Mouse (Mus musculus): ENCODE data around the gene Ak7. TPM values are rescaled to one million over a fixed set of nuclear protein-coding genes. Genes with fewer than 3 reads are reported as not detected.

Ak7 gene
- polyA plus RNA-seq, 1 experiment: 0.02 TPM

- Histone ChIP-seq H3K79me2 (ENCODE audit: control insufficient read depth, insufficient read depth) (no peaks in the 10 kb centered on the region), H3K27me3 (ENCODE audit: control insufficient read depth, insufficient read depth, insufficient read length) (peaks cover 4% of the 10 kb centered on the region), H3K4me2 (ENCODE audit: low read depth) (no peak overlapping the region), H3ac (ENCODE audit: control insufficient read depth, insufficient read length) (no peak overlapping the region), H3K4me3 (no peak overlapping the region), H3K36me3 (ENCODE audit: control insufficient read depth, insufficient read depth) (no peaks in the 10 kb centered on the region)
- TF ChIP-seq TCF12 (IDR thresholded peaks at IDR 0.05; ENCODE audit: insufficient read depth, poor library complexity, severe bottlenecking): no peak
- no peak for TF ChIP-seq USF1 (IDR thresholded peaks at IDR 0.05; ENCODE audit: low read depth)
- TF ChIP-seq E2F4 (IDR thresholded peaks at IDR 0.05; ENCODE audit: insufficient read depth): no peak
- no peak for TF ChIP-seq MYOG (IDR thresholded peaks at IDR 0.05; ENCODE audit: control insufficient read depth in 1 of 3, insufficient read depth in 1 of 3, insufficient read length in 2 of 3, low read depth in 2 of 3)
- TF ChIP-seq CEBPB (IDR thresholded peaks at IDR 0.05; ENCODE audit: insufficient read depth, poor library complexity, severe bottlenecking): no peak
- TF ChIP-seq SRF (IDR thresholded peaks at IDR 0.05; ENCODE audit: control insufficient read depth, insufficient read length, low read depth): no peak
- no peak for TF ChIP-seq POLR2A (IDR thresholded peaks at IDR 0.05; ENCODE audit: insufficient read length, low read depth)
- TF ChIP-seq MYOD1 (IDR thresholded peaks at IDR 0.05; ENCODE audit: control insufficient read depth in 1 of 3, insufficient read length in 2 of 3, low read depth in 2 of 3): no peak
- no peak for TF ChIP-seq POLR2AphosphoS2 (IDR thresholded peaks at IDR 0.05; ENCODE audit: insufficient read length, low read depth)
- no peak for TF ChIP-seq TCF3 (IDR thresholded peaks at IDR 0.05; ENCODE audit: insufficient read length, low read depth)
- TF ChIP-seq MAX (IDR thresholded peaks at IDR 0.05; ENCODE audit: low read depth): no peak
- no peak for TF ChIP-seq REST (IDR thresholded peaks at IDR 0.05; ENCODE audit: insufficient read depth, insufficient read length)
Measured at GRCm38 (mm10) chr12:105769700-105770099, 63.9 kb downstream of the Ak7 start.

DNA sequence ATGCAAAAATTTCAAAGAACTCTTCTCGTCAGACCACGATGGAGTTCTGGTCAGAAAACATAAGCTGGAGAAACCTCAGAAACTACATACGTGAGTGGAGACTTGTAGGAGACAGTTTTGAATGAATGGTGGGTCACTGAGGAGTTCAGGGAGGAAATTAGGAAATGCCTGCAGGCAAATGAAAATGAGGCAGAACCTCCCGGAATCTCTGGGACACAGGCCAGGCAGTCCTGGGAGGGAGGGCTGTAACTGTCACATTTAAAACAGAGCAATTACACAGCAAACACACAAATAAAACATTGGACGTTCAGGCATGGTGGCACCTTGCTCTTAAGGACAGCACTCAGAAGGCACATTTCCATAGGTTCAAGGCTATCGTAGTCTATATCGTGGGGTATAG, 69.1 kb downstream of the Ak7 start:
- Histone ChIP-seq H3K4me3 (no peak overlapping the region), H3K4me2 (ENCODE audit: low read depth) (no peak overlapping the region), H3ac (ENCODE audit: control insufficient read depth, insufficient read length) (no peak overlapping the region), H3K79me2 (ENCODE audit: control insufficient read depth, insufficient read depth) (no peaks in the 10 kb centered on the region), H3K36me3 (ENCODE audit: control insufficient read depth, insufficient read depth) (no peaks in the 10 kb centered on the region), H3K27me3 (ENCODE audit: control insufficient read depth, insufficient read depth, insufficient read length) (no peaks in the 10 kb centered on the region)
- TF ChIP-seq SRF (IDR thresholded peaks at IDR 0.05; ENCODE audit: control insufficient read depth, insufficient read length, low read depth) (no peak), MYOG (IDR thresholded peaks at IDR 0.05; ENCODE audit: control insufficient read depth in 1 of 3, insufficient read depth in 1 of 3, insufficient read length in 2 of 3, low read depth in 2 of 3) (no peak), E2F4 (IDR thresholded peaks at IDR 0.05; ENCODE audit: insufficient read depth) (no peak), TCF3 (IDR thresholded peaks at IDR 0.05; ENCODE audit: insufficient read length, low read depth) (no peak), CEBPB (IDR thresholded peaks at IDR 0.05; ENCODE audit: insufficient read depth, poor library complexity, severe bottlenecking) (no peak), POLR2A (IDR thresholded peaks at IDR 0.05; ENCODE audit: insufficient read length, low read depth) (no peak), MYOD1 (IDR thresholded peaks at IDR 0.05; ENCODE audit: control insufficient read depth in 1 of 3, insufficient read length in 2 of 3, low read depth in 2 of 3) (no peak), TCF12 (IDR thresholded peaks at IDR 0.05; ENCODE audit: insufficient read depth, poor library complexity, severe bottlenecking) (no peak), USF1 (IDR thresholded peaks at IDR 0.05; ENCODE audit: low read depth) (no peak), REST (IDR thresholded peaks at IDR 0.05; ENCODE audit: insufficient read depth, insufficient read length) (no peak), POLR2AphosphoS2 (IDR thresholded peaks at IDR 0.05; ENCODE audit: insufficient read length, low read depth) (no peak), MAX (IDR thresholded peaks at IDR 0.05; ENCODE audit: low read depth) (no peak)

DNA sequence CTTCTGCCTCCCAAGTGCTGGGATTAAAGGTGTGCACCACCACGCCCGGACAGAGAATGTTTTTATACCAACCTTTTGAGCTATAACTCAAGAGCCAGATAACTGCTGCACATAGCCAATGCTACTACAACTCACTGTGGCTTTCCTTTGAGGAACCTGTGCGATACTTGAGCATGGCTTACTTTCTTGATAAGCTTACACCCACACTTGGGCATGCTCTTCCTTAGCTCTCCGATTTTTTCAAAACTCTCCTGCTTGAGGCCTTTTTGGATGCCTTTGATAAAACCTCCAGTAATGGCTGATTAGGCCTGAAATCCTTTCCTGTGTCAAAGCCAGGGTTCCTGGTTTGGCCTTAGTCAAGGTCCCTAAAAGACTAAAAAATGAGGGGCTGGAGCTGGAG, 71.9 kb downstream of the Ak7 start:
- H3K27me3 ChIP-seq (ENCODE audit: control insufficient read depth, insufficient read depth, insufficient read length): no peaks in the 10 kb centered on the region
- no peak overlapping the region for H3K4me2 ChIP-seq (ENCODE audit: low read depth)
- H3K79me2 ChIP-seq (ENCODE audit: control insufficient read depth, insufficient read depth): no peaks in the 10 kb centered on the region
- H3K4me3 ChIP-seq: no peak overlapping the region
- H3K36me3 ChIP-seq (ENCODE audit: control insufficient read depth, insufficient read depth): no peaks in the 10 kb centered on the region
- H3ac ChIP-seq (ENCODE audit: control insufficient read depth, insufficient read length): no peak overlapping the region
- TF ChIP-seq POLR2A (IDR thresholded peaks at IDR 0.05; ENCODE audit: insufficient read length, low read depth): no peak
- TF ChIP-seq MAX (IDR thresholded peaks at IDR 0.05; ENCODE audit: low read depth): no peak
- TF ChIP-seq E2F4 (IDR thresholded peaks at IDR 0.05; ENCODE audit: insufficient read depth): no peak
- no peak for TF ChIP-seq REST (IDR thresholded peaks at IDR 0.05; ENCODE audit: insufficient read depth, insufficient read length)
- TF ChIP-seq MYOD1 (IDR thresholded peaks at IDR 0.05; ENCODE audit: control insufficient read depth in 1 of 3, insufficient read length in 2 of 3, low read depth in 2 of 3): no peak
- no peak for TF ChIP-seq CEBPB (IDR thresholded peaks at IDR 0.05; ENCODE audit: insufficient read depth, poor library complexity, severe bottlenecking)
- TF ChIP-seq SRF (IDR thresholded peaks at IDR 0.05; ENCODE audit: control insufficient read depth, insufficient read length, low read depth): no peak
- no peak for TF ChIP-seq POLR2AphosphoS2 (IDR thresholded peaks at IDR 0.05; ENCODE audit: insufficient read length, low read depth)
- TF ChIP-seq MYOG (IDR thresholded peaks at IDR 0.05; ENCODE audit: control insufficient read depth in 1 of 3, insufficient read depth in 1 of 3, insufficient read length in 2 of 3, low read depth in 2 of 3): no peak
- no peak for TF ChIP-seq USF1 (IDR thresholded peaks at IDR 0.05; ENCODE audit: low read depth)
- no peak for TF ChIP-seq TCF3 (IDR thresholded peaks at IDR 0.05; ENCODE audit: insufficient read length, low read depth)
- no peak for TF ChIP-seq TCF12 (IDR thresholded peaks at IDR 0.05; ENCODE audit: insufficient read depth, poor library complexity, severe bottlenecking)

- Histone ChIP-seq H3K36me3 (ENCODE audit: control insufficient read depth, insufficient read depth) (no peaks in the 10 kb centered on the region), H3K4me3 (peak within 1 kb of the TSS; percentile 83), H3K27me3 (ENCODE audit: control insufficient read depth, insufficient read depth, insufficient read length) (no peaks in the 10 kb centered on the region), H3K79me2 (ENCODE audit: control insufficient read depth, insufficient read depth) (peaks cover 45% of the 10 kb centered on the region), H3ac (ENCODE audit: control insufficient read depth, insufficient read length) (peak within 1 kb of the TSS; percentile 73), H3K4me2 (ENCODE audit: low read depth) (peak within 1 kb of the TSS; percentile 99)
- TF ChIP-seq REST (IDR thresholded peaks at IDR 0.05; ENCODE audit: insufficient read depth, insufficient read length) (no peak), MYOG (IDR thresholded peaks at IDR 0.05; ENCODE audit: control insufficient read depth in 1 of 3, insufficient read depth in 1 of 3, insufficient read length in 2 of 3, low read depth in 2 of 3) (no peak), MYOD1 (IDR thresholded peaks at IDR 0.05; ENCODE audit: control insufficient read depth in 1 of 3, insufficient read length in 2 of 3, low read depth in 2 of 3) (peak in 1 of 3 experiments; percentile 3), SRF (IDR thresholded peaks at IDR 0.05; ENCODE audit: control insufficient read depth, insufficient read length, low read depth) (no peak), MAX (IDR thresholded peaks at IDR 0.05; ENCODE audit: low read depth) (peak; percentile 26), POLR2A (IDR thresholded peaks at IDR 0.05; ENCODE audit: insufficient read length, low read depth) (peak; percentile 56), CEBPB (IDR thresholded peaks at IDR 0.05; ENCODE audit: insufficient read depth, poor library complexity, severe bottlenecking) (no peak), POLR2AphosphoS2 (IDR thresholded peaks at IDR 0.05; ENCODE audit: insufficient read length, low read depth) (peak; percentile 69), TCF3 (IDR thresholded peaks at IDR 0.05; ENCODE audit: insufficient read length, low read depth) (no peak), E2F4 (IDR thresholded peaks at IDR 0.05; ENCODE audit: insufficient read depth) (no peak), USF1 (IDR thresholded peaks at IDR 0.05; ENCODE audit: low read depth) (peak; percentile 29), TCF12 (IDR thresholded peaks at IDR 0.05; ENCODE audit: insufficient read depth, poor library complexity, severe bottlenecking) (no peak)
Measured at GRCm38 (mm10) chr12:105784196-105784999, 78.6 kb downstream of the Ak7 start, which contains the start of gene Papola. Gene Papola, plus strand, starts transcription at chr12:105784694.

Data from myocyte (in vitro differentiated cells).